Mouse (Mus musculus): ENCODE results near the gene Olfr523.

- TF ChIP-seq CTCF (IDR thresholded peaks at IDR 0.05; ENCODE audit: low read depth, low read length) = no peak
- TF ChIP-seq GATA1 (IDR thresholded peaks at IDR 0.05; ENCODE audit: borderline replicate concordance, low read length) = no peak
- no peak for TF ChIP-seq POLR2AphosphoS5 (IDR thresholded peaks at IDR 0.05; ENCODE audit: insufficient replicate concordance, low read depth, low read length)
- no peak for TF ChIP-seq TAL1 (conservative IDR thresholded peaks at IDR 0.05; ENCODE audit: low read depth, low read length)
- no peak for TF ChIP-seq GATA2 (IDR thresholded peaks at IDR 0.05; ENCODE audit: borderline replicate concordance, low read depth, low read length)
These were observed 18.6 kb upstream of the Olfr523 start, which contains the start of gene Sprn for GRCm38 (mm10) chr7:140154218-140154927.
